Mouse (Mus musculus): ENCODE measurements around the gene Col4a2.

GRCm38 (mm10) chr8:11305539-11305938 lies 7.1 kb upstream of the Col4a2 start:
- TF ChIP-seq CTCF (IDR thresholded peaks at IDR 0.05; ENCODE audit: low read depth): no peak
- no peak for TF ChIP-seq EP300 (optimal IDR thresholded peaks at IDR 0.05)
